Mouse (Mus musculus): ENCODE measurements around the gene Ncoa5. TPM values are rescaled to one million over a fixed set of nuclear protein-coding genes. Genes with fewer than 3 reads are reported as not detected.

The Ncoa5 gene
- polyA plus RNA-seq, 1 experiment from 2014 or later, result 85.1 TPM

DNA sequence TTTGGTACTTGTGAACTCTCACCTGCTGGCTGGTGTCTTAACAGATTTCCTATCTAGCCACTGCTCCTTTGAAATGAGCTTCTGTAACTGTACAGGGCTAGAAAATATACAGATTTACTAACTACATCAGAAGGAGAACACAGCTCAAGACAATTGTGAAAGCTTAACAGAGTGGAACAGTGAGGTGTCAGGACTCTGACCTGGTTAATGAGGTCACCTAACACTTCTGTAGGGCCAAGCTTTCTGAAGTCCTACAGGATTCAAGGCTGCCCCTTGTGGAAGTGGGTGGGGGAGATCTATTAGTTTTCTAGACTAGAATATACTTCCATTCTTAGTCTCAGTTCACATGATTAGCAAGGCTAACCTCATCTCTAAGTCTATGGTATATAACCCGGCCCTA is 26.7 kb downstream of the Ncoa5 start:
- 95% methylated on average over 1 of the region's 1 CpGs for WGBS
- no peak for ATAC-seq (ENCODE audit: low FRiP score)

DNA sequence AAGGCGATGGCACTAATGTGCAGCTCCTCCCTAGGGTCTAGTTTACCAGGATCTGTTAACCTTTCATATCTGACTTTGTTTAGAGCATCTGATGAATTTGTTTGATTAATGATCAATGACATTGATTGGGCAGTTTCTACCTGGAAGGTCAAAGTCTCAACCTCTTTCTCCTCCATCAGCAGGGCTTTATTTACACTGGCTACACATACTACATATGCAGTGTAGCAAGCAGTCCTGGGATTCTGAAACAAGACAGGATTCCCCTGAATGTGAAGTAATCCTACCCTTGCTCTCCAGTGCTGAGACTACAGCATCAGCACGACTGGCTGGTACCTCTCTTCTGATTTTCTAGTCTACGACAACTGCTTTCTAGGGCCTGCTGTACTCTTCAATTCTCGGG is 27.9 kb downstream of the Ncoa5 start:
- H3K27ac ChIP-seq (replicated peaks), result no peak overlapping the region

More for the DNA sequence above, 26.7 kb downstream of the Ncoa5 start:
- H3K4me3 ChIP-seq (replicated peaks), result no peak overlapping the region
- no peak overlapping the region for H3K4me2 ChIP-seq
- peaks cover 99% of the 10 kb centered on the region for H3K36me3 ChIP-seq
- no peaks in the 10 kb centered on the region for H3K4me1 ChIP-seq
- no peak overlapping the region for H3K9ac ChIP-seq (replicated peaks)
- no peak overlapping the region for H3K27ac ChIP-seq (replicated peaks)
- no peaks in the 10 kb centered on the region for H3K27me3 ChIP-seq (replicated peaks)
- H3K9me3 ChIP-seq (replicated peaks), result no peaks in the 10 kb centered on the region

GRCm38 (mm10) chr2:165004237-165004636 is 30.4 kb downstream of the Ncoa5 start:
- Histone ChIP-seq H3K4me1 (no peaks in the 10 kb centered on the region), H3K27me3 (replicated peaks) (no peaks in the 10 kb centered on the region; the same call in 1 of the 2 replicates), H3K36me3 (peaks cover 98% of the 10 kb centered on the region), H3K27ac (replicated peaks) (no peak overlapping the region), H3K9me3 (replicated peaks) (no peaks in the 10 kb centered on the region), H3K4me3 (replicated peaks) (no peak overlapping the region), H3K4me2 (no peak overlapping the region), H3K9ac (replicated peaks) (no peak overlapping the region)
- WGBS, result 85% methylated on average over 10 of the region's 10 CpGs
- no peak for ATAC-seq (ENCODE audit: low FRiP score)

More for the DNA sequence above, 27.9 kb downstream of the Ncoa5 start:
- WGBS, result 99% methylated on average over 4 of the region's 4 CpGs
- Histone ChIP-seq H3K4me2 (no peak overlapping the region), H3K9ac (replicated peaks) (no peak overlapping the region), H3K36me3 (peaks cover 99% of the 10 kb centered on the region), H3K4me1 (no peaks in the 10 kb centered on the region), H3K27me3 (replicated peaks) (no peaks in the 10 kb centered on the region), H3K9me3 (replicated peaks) (no peaks in the 10 kb centered on the region), H3K4me3 (replicated peaks) (no peak overlapping the region)
- no peak for ATAC-seq (ENCODE audit: low FRiP score)

GRCm38 (mm10) chr2:165003108-165003507 is 31.6 kb downstream of the Ncoa5 start:
- H3K4me3 ChIP-seq (replicated peaks), result no peak overlapping the region
- peaks cover 8% of the 10 kb centered on the region for H3K4me1 ChIP-seq
- peaks cover 93% of the 10 kb centered on the region for H3K36me3 ChIP-seq
- no peak overlapping the region for H3K9ac ChIP-seq (replicated peaks)
- H3K27me3 ChIP-seq (replicated peaks), result no peaks in the 10 kb centered on the region; the same call in 1 of the 2 replicates
- no peak overlapping the region for H3K4me2 ChIP-seq
- 82% methylated on average over 3 of the region's 3 CpGs for WGBS
- H3K27ac ChIP-seq (replicated peaks), result no peak overlapping the region
- H3K9me3 ChIP-seq (replicated peaks), result no peaks in the 10 kb centered on the region
- no peak for ATAC-seq (ENCODE audit: low FRiP score)

GRCm38 (mm10) chr2:165001958-165002357 is 32.7 kb downstream of the Ncoa5 start:
- no peak overlapping the region for H3K4me2 ChIP-seq
- H3K9me3 ChIP-seq (replicated peaks), result no peaks in the 10 kb centered on the region
- peaks cover 82% of the 10 kb centered on the region for H3K36me3 ChIP-seq
- ATAC-seq (ENCODE audit: low FRiP score), result no peak
- H3K9ac ChIP-seq (replicated peaks), result no peak overlapping the region
- H3K27ac ChIP-seq (replicated peaks), result no peak overlapping the region
- peaks cover 19% of the 10 kb centered on the region for H3K4me1 ChIP-seq
- WGBS, result 86% methylated on average over 13 of the region's 13 CpGs
- peaks cover 4% of the 10 kb centered on the region; the same call in 1 of the 2 replicates for H3K27me3 ChIP-seq (replicated peaks)
- H3K4me3 ChIP-seq (replicated peaks), result no peak overlapping the region

DNA sequence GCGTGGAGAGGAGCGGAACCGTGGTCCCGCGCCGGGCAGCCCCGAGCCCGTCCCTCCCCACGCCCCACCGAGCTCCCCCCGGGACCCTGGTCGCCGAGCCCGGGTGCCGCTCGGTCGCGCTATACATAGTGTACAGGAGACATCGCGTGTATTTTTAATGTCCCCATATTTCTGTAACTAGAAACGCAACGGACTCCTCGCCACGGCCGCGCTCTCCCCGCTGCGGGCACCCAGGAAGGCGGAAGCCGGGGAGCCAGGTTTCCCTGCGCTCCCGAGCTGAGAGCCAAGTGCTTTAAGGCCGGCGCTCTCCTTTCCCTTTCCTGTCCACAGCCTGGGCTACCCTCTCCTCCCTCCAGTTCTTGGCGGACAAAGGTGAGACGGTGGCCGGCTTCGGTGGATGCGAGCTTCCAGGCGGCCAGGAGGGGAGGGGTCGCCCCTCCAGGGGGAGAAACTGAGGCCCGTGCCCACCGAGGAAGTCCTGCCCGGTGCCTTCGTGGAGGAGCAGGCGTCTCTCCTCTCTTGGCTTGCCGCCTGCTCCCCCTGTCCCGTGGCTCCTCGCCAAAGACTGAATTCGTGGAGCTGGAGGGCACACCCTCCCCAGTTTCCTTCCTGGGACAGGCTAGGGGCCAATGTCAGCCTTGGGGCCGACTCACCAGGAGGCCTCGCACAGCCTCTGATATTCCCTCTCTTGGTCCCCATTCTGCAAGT is 36.8 kb downstream of the Ncoa5 start:
- Histone ChIP-seq H3K27ac (replicated peaks) (no peak overlapping the region), H3K27me3 (replicated peaks) (peaks cover 4% of the 10 kb centered on the region; the same call in 1 of the 2 replicates), H3K9ac (replicated peaks) (peak overlapping the region; percentile 34), H3K9me3 (replicated peaks) (no peaks in the 10 kb centered on the region), H3K4me2 (peak overlapping the region; percentile 51), H3K4me1 (peaks cover 28% of the 10 kb centered on the region), H3K36me3 (peaks cover 60% of the 10 kb centered on the region), H3K4me3 (replicated peaks) (peak overlapping the region; percentile 16)
- no peak for ATAC-seq (ENCODE audit: low FRiP score)
- WGBS, result 1% methylated on average over 49 of the region's 52 CpGs

GRCm38 (mm10) chr2:164996848-164997720 is 37.6 kb downstream of the Ncoa5 start:
- Histone ChIP-seq H3K27ac (replicated peaks) (no peak overlapping the region), H3K4me1 (peaks cover 28% of the 10 kb centered on the region), H3K27me3 (replicated peaks) (peaks cover 4% of the 10 kb centered on the region; the same call in 1 of the 2 replicates), H3K9ac (replicated peaks) (peak overlapping the region; percentile 34; the same call in 1 of the 2 replicates), H3K4me3 (replicated peaks) (peak overlapping the region; percentile 16), H3K4me2 (peak overlapping the region; percentile 51), H3K9me3 (replicated peaks) (no peaks in the 10 kb centered on the region), H3K36me3 (peaks cover 52% of the 10 kb centered on the region)
- 14% methylated on average over 49 of the region's 49 CpGs for WGBS
- ATAC-seq (ENCODE audit: low FRiP score), result no peak

DNA sequence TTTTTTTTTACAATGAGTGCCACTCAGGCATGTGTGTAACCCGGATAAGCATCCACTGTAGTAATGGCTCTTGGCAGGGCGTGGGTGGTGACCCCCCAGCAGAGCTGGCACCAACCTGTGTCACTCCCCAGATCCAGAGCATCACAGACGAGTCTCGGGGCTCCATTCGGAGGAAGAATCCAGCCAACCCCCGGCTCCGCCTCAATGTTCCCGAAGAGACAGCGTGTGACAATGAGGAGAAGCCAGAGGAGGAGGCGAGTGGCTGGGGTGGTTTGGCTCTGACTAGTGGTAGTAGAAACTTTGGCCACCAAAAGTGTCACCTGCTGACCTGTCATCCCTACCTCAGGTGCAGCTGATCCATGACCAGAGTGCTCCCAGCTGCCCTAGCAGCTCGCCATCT is 38.7 kb downstream of the Ncoa5 start:
- Histone ChIP-seq H3K4me1 (peaks cover 28% of the 10 kb centered on the region), H3K9ac (replicated peaks) (no peak overlapping the region), H3K36me3 (peaks cover 41% of the 10 kb centered on the region), H3K27ac (replicated peaks) (no peak overlapping the region), H3K4me3 (replicated peaks) (no peak overlapping the region), H3K27me3 (replicated peaks) (peaks cover 4% of the 10 kb centered on the region), H3K9me3 (replicated peaks) (no peaks in the 10 kb centered on the region), H3K4me2 (no peak overlapping the region)
- no peak for ATAC-seq (ENCODE audit: low FRiP score)
- WGBS, result 73% methylated on average over 11 of the region's 11 CpGs

- peaks cover 4% of the 10 kb centered on the region for H3K27me3 ChIP-seq (replicated peaks)
- no peaks in the 10 kb centered on the region for H3K9me3 ChIP-seq (replicated peaks)
- H3K27ac ChIP-seq (replicated peaks), result no peak overlapping the region
- H3K4me3 ChIP-seq (replicated peaks), result no peak overlapping the region
- H3K36me3 ChIP-seq, result peaks cover 29% of the 10 kb centered on the region
- peaks cover 28% of the 10 kb centered on the region for H3K4me1 ChIP-seq
- WGBS, result 63% methylated on average over 21 of the region's 21 CpGs
- H3K9ac ChIP-seq (replicated peaks), result no peak overlapping the region
- H3K4me2 ChIP-seq, result no peak overlapping the region
- ATAC-seq (ENCODE audit: low FRiP score), result no peak
These were observed 39.8 kb downstream of the Ncoa5 start for GRCm38 (mm10) chr2:164994659-164995428.

DNA sequence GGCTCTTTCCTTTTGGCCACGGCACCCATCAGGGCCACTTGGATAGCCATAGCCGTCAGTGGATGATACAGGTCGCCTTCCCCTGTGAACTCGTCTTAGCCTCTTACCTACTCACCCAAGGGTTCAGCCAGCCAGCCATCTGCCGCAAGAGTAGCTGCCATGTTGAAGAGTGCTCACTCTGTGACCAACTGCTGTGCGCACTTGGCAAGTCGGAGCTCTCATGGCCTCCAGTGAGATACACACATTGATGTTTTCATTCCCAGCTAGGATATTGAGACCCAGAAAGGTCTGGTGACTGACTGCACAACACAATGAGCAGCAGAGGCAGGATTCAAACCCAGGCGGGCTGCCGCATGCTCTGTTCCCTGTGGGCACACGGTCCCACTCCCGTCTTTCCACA is 40.5 kb downstream of the Ncoa5 start:
- peaks cover 28% of the 10 kb centered on the region for H3K4me1 ChIP-seq
- no peak overlapping the region for H3K4me2 ChIP-seq
- H3K9ac ChIP-seq (replicated peaks), result no peak overlapping the region
- no peaks in the 10 kb centered on the region for H3K9me3 ChIP-seq (replicated peaks)
- ATAC-seq (ENCODE audit: low FRiP score), result no peak
- peaks cover 27% of the 10 kb centered on the region for H3K36me3 ChIP-seq
- peaks cover 4% of the 10 kb centered on the region for H3K27me3 ChIP-seq (replicated peaks)
- 87% methylated on average over 11 of the region's 11 CpGs for WGBS
- H3K4me3 ChIP-seq (replicated peaks), result no peak overlapping the region
- no peak overlapping the region for H3K27ac ChIP-seq (replicated peaks)

GRCm38 (mm10) chr2:164991808-164992207 is 42.9 kb downstream of the Ncoa5 start:
- Histone ChIP-seq H3K27me3 (replicated peaks) (no peaks in the 10 kb centered on the region; the same call in 1 of the 2 replicates), H3K4me2 (no peak overlapping the region), H3K4me1 (peaks cover 8% of the 10 kb centered on the region; the same call in 1 of the 2 replicates), H3K36me3 (peaks cover 27% of the 10 kb centered on the region), H3K4me3 (replicated peaks) (no peak overlapping the region), H3K9ac (replicated peaks) (no peak overlapping the region), H3K27ac (replicated peaks) (no peak overlapping the region), H3K9me3 (replicated peaks) (no peaks in the 10 kb centered on the region)
- ATAC-seq (ENCODE audit: low FRiP score), result no peak
- 36% methylated on average over 10 of the region's 10 CpGs for WGBS

Data from neural tube, embryonic 15.5 days (tissue).